Mouse (Mus musculus) mesoderm, embryonic 11.5 days (tissue): ENCODE data around the gene Sfrp5.

Experiments
- DNase-seq: peaks from one replicate; pipeline ENCODE4 v3.0.0-alpha.2; 2012; ENCODE audit warnings: low read depth, low spot score

Sfrp5 gene

GRCm38 (mm10) chr19:42198026-42198425 is 4.0 kb downstream of the Sfrp5 start:
- no peak for DNase-seq

- no peak for DNase-seq
Observed at GRCm38 (mm10) chr19:42197066-42197465, 5.0 kb downstream of the Sfrp5 start.

GRCm38 (mm10) chr19:42196378-42196777 is 5.7 kb downstream of the Sfrp5 start:
- DNase-seq, result no peak

GRCm38 (mm10) chr19:42193311-42193710 is 8.7 kb downstream of the Sfrp5 start:
- no peak for DNase-seq

- DNase-seq, result peak; percentile 77
Observed at GRCm38 (mm10) chr19:42190494-42190893, 11.6 kb downstream of the Sfrp5 start.

- no peak for DNase-seq
Observed at GRCm38 (mm10) chr19:42189735-42190134, 12.3 kb downstream of the Sfrp5 start.

- peak; percentile 34 for DNase-seq
Observed at GRCm38 (mm10) chr19:42182673-42183072, 19.4 kb downstream of the Sfrp5 start.

- no peak for DNase-seq
Observed at GRCm38 (mm10) chr19:42179356-42179755, 22.7 kb downstream of the Sfrp5 start.

GRCm38 (mm10) chr19:42177461-42177860 is 24.6 kb downstream of the Sfrp5 start:
- DNase-seq, result no peak

GRCm38 (mm10) chr19:42176841-42177240 is 25.2 kb downstream of the Sfrp5 start:
- DNase-seq, result no peak

GRCm38 (mm10) chr19:42170025-42170969 is 31.8 kb downstream of the Sfrp5 start:
- DNase-seq, result peak; percentile 93

- DNase-seq, result no peak
Observed at GRCm38 (mm10) chr19:42169322-42169975, 32.6 kb downstream of the Sfrp5 start.

GRCm38 (mm10) chr19:42167489-42167888 is 34.6 kb downstream of the Sfrp5 start:
- DNase-seq, result no peak

- no peak for DNase-seq
Observed at GRCm38 (mm10) chr19:42166766-42167165, 35.3 kb downstream of the Sfrp5 start.

GRCm38 (mm10) chr19:42166130-42166529 is 35.9 kb downstream of the Sfrp5 start:
- DNase-seq, result peak; percentile 89

GRCm38 (mm10) chr19:42164188-42164587 is 37.9 kb downstream of the Sfrp5 start:
- DNase-seq, result no peak

- no peak for DNase-seq
Observed at GRCm38 (mm10) chr19:42163764-42164163, 38.3 kb downstream of the Sfrp5 start, which contains the start of gene Zfyve27. TSS of gene Zfyve27 (plus strand) at chr19:42163951.

- no peak for DNase-seq
Observed at GRCm38 (mm10) chr19:42158246-42159017, 43.6 kb downstream of the Sfrp5 start.

GRCm38 (mm10) chr19:42157493-42158237 is 44.4 kb downstream of the Sfrp5 start:
- no peak for DNase-seq

- DNase-seq, result peak; percentile 89
Observed at GRCm38 (mm10) chr19:42151990-42152389, 50.1 kb downstream of the Sfrp5 start.

GRCm38 (mm10) chr19:42148569-42148860 is 53.5 kb downstream of the Sfrp5 start:
- no peak for DNase-seq
